Mouse (Mus musculus) retina, embryonic 14.5 days (tissue): ENCODE results near the gene Hipk1.
"Not testable (repeated sequence)": the region's sequence is repeated elsewhere in the genome, so short reads cannot be mapped to it uniquely, and the experiment has no call there.

Experiments
- DNase-seq: peaks from one replicate; pipeline ENCODE4 v3.0.0-alpha.2; 2015; ENCODE audit warnings: low spot score

Gene Hipk1

DNA sequence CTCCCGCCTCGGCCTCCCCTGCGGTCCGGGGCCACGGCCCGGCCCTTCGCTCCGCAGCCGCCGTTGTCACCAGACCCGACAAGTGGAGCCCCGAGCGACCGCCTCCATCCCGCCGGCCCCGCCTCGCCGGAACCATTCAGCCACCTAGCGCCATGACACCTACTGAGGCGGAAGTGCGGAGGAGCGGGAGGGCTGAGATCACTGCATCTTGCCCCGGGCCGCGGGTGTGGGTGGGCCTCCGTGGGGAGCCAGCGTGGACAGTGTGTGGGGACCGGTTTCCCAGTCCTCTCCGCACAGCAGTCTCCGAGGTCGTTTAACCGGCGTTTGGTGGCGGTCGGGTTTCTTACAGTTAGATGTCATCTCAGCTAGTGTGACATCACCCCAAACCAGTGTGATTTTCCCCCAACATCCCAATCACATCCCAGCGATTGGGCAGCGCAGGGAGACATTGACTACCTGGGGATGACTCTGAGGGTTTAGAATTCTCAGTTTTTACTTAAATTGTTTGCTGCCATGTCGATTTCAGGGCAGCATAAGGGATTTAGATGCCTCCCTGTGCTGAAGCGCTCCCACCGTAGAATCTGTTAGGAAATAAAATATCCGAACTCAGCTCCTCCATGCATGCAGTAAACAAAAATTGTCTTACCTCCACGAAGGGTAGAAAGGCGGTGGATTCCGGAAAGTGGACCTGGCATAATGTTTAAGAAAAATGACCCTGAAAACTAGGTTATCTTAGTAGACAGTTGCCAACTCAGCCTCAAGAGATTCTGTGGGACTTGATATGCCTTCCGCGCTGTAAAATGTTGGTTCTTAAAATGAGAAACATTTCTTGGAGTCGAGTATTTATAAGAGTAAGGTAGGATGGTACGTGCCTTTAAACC is at the start of gene Hipk1:
TSS of gene Hipk1 (minus strand) at position 334 of the 881 bp plus-strand sequence.
- DNase-seq, result peak; percentile 94

DNA sequence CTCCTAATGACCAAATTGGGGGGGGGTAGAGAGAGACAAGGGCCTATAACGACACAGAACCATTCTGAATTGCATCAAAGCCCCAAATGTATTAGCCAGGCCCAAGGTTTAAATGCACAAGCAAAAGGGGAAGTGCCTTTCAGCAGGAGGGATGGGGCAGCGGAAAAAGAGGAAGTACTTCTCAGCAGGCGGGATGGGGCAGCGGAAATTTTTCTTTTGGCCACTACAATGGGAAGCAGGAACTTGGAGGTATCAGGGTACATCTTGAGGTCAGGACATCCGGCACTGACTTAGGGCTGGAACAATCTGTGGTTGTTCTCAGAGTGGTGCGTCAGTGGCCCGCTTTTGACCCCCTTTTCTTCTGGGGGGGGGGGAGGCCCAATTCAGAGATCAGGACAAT is 49.6 kb upstream of the Hipk1 start:
- DNase-seq, result not testable (repeated sequence)

DNA sequence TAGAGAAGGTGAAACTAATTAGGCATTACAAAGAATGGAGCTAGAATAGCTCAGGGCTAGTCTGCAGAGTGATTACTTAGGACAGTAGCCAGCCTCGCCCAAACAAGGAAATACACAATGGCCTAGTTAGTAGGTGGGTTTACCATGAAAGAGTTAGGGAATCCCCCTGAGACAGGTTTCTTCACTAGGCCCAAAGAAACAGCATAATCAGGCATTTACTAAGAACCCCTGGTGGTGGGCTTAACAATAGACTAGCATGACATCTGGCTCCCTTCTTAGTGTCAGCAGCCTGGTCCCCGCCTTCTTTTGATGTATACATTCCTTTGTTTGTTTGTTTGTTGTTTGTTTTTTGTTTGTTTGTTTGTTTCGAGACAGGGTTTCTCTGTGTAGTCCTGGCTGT is 48.8 kb upstream of the Hipk1 start:
- not testable (repeated sequence) for DNase-seq

DNA sequence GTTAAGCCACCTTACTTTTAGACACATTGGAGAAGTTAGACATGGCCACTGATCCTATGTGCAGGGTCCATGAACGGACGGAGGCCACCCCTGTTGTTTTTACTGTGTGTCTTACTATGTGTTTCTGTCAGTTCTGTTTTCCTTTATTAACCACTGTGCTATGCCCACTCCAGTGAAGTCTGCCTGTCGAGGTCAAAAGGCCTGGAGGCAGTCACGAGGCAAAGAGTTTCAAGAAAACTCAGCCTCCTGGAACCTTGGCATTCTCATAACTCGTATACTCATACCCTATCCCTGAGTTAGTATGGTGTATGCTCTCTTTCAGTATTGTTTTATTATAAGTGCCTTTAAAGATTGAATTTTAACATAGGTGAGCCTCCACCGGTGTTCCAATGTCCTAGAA is 48.3 kb upstream of the Hipk1 start:
- no peak for DNase-seq

DNA sequence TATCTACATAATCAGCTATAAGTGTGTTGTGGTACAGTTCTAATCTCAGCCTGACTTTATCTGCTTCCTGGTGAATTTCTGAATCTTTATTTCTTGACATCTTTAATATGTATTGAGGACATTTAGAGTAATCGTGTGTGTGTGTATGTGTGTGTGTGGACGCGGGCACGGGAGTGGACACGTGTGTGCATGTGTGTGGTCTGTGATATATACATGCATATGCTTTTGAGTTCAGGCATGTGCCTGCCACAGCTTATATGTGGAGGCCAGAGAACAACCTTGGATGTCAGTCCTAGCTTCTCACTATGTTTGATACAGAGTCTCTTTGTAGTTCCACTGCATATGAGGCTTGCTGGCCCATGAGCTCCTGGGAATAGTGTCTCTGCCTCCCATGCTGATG is 45.1 kb upstream of the Hipk1 start:
- DNase-seq, result no peak

DNA sequence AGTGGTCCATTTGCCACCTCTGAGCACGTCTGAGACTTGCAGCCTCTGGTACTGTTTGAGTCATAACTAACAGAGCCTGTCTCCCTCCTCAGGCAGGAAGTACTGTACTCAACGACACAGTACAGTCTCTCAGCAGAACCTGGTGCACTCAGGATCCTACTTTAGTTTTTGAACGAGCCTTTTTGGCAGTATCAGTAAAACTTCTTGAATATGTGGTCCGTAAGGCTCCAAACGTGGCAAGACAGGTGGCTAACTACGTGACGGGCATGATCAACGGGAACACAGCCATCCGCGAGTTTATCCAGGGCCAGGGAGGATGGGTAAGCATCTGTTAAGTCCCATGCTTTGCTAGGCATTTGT is 44.6 kb upstream of the Hipk1 start:
- no peak for DNase-seq

DNA sequence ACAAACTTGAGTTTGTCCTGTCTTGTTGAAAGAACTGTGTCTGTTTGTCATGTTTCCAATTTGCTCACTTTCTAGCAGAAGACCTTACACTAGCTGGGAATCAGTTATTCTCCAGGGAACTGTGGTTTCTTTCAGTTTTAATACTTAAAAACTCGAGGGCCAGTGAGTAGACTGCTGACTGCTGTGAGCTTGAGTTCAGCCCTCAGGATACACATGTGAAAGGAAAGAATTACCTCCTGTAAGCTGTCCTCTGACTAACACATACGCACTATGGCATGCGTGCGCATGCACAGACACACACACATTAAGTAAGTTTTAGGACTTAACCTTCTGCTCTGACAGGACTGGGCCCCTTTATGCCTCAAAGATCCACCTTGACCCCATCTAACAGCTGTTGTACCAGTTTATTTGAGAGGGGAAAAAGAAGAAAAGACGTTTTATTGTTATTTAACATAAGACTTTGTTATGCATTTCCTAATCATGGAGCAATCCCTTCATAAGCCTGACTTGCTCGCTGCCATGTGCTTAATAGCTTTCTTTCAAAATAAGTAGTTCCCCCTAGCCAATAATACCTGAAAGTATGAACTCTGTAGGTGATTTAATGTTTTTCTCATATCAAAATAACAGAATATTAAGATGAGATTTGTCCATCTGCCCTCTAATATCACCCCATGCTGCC is 44.0 kb upstream of the Hipk1 start:
- DNase-seq, result no peak

DNA sequence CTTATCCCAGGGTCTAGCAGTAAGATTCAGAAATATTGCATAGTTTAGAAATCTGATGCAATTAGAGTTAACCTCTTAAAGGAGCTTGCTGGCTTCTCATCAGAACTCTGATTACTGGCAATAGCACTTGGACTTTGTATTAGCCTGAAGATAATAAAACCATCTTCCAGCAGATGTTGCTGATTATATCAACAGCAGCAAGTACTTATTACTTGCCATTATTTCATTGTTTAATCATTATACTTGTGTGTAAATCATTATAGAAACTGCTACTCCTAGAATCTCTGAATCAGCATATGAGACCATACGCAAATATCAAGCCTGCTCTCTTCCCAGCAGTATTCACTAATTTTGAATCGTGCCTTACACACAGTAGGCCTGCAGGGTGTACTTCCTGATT is 42.6 kb upstream of the Hipk1 start:
- DNase-seq, result no peak

DNA sequence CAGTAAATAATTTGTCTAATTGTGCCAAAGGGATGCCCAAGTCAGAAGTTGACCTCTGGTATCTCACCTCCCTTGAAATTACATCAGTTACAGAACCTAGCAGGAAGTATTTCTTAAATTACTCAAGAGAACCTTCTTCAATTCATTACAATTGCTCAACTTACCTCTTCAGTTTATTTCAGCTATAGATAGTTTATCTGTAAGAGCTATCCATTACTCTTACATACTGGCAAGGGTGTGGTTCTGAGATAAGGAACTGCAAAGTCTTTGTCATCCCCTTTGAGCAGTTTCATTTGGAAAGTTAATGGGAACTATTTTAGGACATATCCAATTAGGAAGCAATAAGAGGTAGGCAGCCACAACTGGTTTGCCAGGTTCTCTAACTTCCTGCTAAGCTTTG is 41.1 kb upstream of the Hipk1 start, which contains the start of gene Bcl2l15:
TSS of gene Bcl2l15 (plus strand) at position 176 of the 400 bp plus-strand sequence.
- no peak for DNase-seq

DNA sequence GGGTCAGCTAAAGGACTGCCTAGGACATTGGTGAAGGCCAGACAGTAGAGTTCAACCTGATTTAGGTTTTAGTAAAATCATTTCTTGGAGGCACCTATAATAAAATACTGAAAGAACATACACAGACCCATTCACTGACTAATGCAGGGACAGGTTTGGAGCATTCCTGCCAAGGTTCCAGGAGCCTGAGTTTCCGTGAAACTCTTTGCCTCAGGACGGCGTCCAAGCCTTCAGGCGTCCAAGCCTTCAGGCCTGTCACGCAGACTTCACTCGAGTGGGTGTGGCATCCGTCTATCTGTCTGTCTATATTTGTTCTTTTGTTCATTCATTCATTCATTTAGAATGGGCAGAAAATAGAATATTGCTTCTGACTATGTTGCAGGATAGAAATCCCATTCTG is 39.8 kb upstream of the Hipk1 start:
- no peak for DNase-seq

DNA sequence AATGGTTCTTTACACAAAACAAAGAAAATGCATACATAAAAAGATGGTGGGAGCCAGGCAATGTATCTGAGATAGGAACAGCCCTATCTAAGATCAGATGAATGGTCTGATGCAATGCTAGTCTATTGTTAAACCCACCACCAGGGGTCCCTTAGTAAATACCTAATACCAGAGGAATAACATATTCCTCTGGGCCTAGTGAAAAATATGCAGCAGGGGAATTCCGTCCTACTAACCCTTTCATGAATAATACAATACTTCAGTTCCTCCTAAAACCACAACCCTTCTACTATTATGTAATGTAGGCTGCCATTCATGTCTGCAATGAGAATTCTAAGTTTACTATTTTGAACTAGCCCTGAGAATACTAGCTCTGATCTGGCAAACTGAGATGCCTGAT is 39.3 kb upstream of the Hipk1 start:
- not testable (repeated sequence) for DNase-seq

DNA sequence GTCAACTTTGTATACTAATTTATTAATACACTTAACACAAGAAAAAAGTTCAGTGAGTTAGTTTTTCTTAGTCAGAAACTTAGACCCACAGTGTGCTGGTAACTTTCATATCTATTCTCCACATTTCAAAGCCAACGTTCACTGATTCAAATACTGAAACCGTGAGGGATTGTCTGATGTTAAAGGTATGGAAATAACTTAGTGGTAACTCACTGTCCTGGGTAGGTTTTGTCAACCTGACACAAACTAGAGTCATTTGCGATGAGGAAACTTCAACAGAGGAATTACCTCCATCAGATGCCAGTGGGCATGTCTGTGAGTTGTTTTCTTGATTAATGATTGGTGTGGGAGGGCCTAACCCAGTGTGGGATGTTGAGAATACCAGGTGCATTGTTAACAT is 37.7 kb upstream of the Hipk1 start:
- no peak for DNase-seq

DNA sequence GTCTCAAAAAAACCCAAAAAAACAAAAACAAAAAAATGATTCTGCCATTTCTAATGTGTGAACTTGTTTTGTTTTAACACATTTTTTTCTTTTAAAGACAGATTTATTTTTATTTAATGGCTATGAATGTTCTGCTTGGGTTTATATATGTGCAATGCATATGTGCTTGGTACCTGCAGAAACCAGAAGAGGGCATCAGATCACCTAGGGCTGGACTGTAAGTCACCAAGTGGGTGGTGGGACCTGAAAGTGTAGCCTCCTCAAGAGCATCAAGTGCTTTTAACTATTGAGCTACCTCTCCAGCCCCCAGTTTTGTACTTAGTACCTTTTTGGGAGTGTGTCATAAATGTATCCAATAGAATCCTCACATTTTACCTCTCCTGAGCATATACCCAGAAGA is 36.2 kb upstream of the Hipk1 start:
- no peak for DNase-seq

DNA sequence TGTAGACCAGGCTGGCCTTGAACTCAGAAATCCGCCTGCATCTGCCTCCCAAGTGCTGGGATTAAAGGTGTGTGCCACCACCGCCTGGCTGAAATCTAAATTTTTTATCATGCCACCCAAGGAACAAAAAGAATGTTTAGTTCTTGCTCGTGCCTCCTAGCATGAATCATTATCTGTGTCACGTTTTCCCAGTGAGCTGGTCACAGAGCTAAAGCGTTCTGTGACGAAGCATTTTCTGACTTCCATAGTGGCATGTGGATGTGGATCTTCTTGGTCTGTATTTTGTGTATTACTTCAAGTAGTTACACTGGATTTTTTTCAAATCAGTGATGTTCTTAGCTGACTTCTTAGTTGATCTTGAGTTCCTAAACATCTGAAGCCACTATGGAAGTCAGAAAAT is 19.6 kb upstream of the Hipk1 start:
- no peak for DNase-seq

DNA sequence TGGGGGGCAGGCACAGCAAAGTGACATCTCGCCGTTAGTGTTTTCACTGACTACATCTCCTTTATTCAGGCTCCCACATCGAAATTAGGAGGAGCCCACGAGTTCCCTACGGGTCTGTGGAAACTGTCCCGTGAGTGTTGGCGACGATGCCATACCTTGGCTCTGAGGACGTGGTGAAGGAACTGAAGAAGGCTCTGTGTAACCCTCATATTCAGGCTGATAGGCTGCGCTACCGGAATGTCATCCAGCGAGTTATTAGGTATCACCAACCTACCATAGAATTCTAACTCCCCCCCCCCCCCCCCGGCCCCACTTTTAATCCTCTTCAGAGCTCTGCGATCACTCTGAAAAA is 18.4 kb upstream of the Hipk1 start:
- no peak for DNase-seq

DNA sequence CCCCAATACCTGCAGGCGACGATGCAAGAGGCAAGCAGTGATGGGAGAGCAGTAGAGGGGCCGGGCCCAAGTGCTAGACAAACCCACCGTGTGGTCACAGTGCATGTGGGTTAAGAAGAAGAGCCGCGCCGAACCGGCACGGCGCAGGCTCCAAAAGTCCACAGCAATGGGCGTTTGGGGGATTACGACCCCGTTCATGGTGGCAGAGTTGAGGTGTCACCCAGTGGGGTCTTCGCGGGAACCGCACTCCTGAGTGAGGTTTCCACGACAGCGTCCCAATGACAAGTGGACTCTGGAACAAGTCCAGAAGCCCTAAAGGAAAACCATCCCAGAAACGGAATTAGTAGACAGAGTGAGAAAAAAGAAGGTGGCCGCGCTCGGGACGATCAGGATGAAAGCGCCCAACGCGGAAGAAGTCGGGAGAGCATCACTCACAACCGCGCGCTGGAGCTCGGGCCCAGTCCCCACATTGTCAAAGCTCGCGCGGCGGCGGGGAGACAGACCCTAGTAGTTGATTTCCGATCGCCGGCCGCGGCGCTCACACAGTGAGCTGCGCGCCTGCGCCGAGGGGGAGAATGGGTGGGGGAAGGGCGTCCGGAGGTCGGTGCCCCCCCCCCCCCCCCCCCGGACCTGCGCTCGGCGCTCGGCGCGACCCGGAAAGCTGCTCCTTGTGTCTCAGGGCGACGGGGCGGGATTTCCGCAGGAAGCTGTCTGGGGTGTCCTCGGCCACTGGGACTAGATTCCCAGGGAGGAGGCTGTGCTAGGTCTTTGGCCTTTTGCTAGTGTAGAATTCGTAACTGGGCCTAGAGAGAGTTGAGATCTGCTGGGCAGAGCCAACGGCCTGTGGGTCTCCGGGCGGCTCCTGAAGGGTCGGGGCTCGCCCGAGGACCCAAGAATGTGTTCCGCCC is 17.8 kb upstream of the Hipk1 start, which contains the start of the genes Dclre1b, Ap4b1 and Gm43064:
TSS of gene Dclre1b (minus strand) at position 554 of the 908 bp plus-strand sequence.
TSS of gene Ap4b1 (plus strand) at position 630 of the 908 bp plus-strand sequence.
TSS of gene Gm43064 (plus strand) at position 683 of the 908 bp plus-strand sequence.
- peak; percentile 96 for DNase-seq

DNA sequence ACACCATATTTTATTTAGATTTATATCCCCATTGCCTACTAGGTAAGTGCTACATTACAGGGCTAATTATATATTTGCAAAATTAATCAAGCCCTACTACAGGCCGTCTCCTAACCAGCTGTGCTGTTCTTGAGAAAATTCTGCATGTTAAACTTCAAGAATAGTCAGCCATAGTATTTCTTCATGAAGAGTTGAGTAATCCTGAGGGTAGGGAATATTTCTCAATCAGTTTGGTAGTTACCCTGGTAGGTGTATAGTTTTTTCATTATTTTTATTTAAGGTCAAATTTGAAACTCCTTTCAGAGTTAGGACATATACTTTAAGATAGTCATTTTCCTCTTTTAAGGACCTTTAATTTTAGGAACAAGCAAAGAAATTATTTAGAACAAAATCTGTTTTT is 14.3 kb upstream of the Hipk1 start:
- no peak for DNase-seq

DNA sequence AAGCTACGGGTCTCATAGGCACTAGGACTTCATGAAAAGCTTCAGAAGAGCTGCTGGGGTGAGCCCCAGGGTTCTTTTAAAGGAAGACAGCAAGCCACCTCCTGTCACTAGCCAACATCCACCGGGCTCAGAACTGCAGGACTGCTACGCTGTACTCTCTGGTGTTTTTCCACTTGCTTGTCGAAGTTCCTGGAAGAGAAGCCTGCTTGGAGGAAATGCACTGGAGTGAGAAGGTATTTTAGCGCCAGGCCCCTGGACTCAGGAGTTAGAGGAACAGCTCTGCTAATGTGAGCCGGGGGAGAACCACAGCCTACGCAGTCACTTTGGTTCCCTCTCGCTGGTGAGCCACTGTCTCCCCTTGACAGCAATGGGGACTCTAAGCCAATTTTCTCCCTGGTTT is 11.5 kb upstream of the Hipk1 start:
- no peak for DNase-seq

DNA sequence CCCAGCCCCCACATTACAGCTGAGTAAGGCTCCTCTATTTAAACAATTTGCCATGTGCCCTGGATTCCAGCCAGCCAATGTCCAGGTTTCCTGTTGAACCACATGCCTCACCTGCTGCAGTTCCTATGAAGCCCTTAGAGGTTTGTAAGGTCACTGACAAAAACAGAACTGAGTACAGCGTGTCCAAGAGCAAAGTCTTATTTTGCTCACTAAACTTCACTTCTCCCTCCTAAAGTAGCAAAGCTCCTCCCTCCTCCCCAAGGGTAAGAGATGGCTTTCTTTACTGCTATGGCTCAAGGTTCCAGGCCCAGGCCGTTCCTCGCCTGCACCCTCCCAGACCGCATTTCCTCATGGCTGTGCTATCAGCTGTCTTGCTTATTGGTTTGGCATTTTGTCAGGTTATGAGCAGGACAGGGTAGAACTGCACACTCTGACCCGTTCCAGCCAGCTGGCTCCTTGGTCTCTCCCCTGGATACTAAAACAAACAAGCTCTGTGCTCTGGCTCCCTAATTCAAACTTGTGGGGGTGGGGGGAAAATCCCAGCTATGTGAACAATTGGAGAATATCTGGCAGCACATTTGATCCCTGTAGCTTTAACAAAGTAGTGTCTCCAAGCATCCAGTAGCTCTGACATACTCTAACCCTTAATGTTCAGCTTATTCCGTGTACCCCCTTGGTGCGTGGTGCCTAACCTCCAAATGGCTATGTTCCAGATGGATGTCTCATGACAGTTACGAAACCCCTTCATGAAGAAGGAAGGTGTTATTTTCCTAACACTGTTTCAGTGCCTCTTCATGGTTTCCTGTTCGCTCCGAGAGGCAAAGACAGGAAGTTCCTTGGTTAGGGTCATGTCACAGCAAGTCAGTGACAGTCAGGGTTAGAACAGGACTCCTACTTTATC is 10.5 kb upstream of the Hipk1 start:
- DNase-seq, result no peak

DNA sequence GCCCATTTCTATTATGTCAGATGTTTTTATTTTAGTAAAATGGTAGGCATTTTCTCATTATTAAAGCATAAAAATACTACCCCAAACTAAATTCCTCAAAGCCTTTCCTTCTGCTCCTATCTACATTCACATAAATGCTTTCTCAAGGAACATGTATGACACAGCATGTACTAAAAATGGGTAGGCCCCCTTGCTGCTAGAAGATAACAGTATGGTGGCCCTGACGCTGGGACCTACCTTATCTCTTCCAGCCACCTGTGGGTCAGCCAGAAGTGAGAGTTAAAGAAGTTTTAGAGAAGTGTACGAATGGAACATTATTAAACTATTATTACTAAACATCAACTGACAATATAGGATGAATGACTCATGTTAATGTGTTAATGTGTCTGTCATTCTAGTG is 8.1 kb upstream of the Hipk1 start:
- no peak for DNase-seq

DNA sequence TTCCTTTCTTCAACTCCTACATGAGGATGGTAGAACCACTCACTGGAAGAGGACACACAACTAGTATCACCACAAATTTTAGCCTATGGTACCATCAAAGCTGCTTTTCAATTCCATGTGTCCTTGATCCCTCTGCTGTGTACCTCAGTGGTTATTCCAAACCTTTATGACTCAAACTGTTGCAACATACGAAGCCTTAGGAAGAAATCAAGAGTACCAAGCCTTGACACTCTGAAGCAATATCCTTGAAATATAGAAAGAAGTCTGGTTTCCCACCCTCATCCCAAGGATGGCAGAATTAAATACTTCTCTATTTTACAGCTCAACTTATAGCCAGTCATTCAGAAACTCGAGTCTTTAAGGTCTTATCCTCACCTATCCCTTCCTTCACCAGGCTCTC is 5.0 kb upstream of the Hipk1 start:
- no peak for DNase-seq
